Mouse (Mus musculus) neural tube, embryonic 15.5 days (tissue): ENCODE measurements around the gene Ano7. TPM values are rescaled to one million over a fixed set of nuclear protein-coding genes. Genes with fewer than 3 reads are reported as not detected.

Experiments
- ATAC-seq: fragments of 200-750 bp; cut with Nextera tagmentation; 2 replicates; pipeline ENCODE4 v1.8.0; 2017; ENCODE audit warnings: mild to moderate bottlenecking, moderate TSS enrichment, moderate library complexity; ENCODE audit not compliant: low FRiP score
- H3K27ac ChIP-seq: fragments of 300-500 bp; sonication (generic); replicated peaks from 2 replicates; pipeline ENCODE4 v1.5.1; 2015; ENCODE audit warnings: mild to moderate bottlenecking, inconsistent platforms
- H3K27me3 ChIP-seq: fragments of 300-500 bp; sonication (generic); replicated peaks from 2 replicates; pipeline ENCODE4 v1.6.1; 2015; ENCODE audit warnings: inconsistent platforms
- H3K36me3 ChIP-seq: fragments of 300-500 bp; sonication (generic); 2 replicates; pipeline ENCODE4 v1.6.1; 2015; ENCODE audit warnings: inconsistent platforms
- H3K4me1 ChIP-seq: fragments of 300-500 bp; sonication (generic); 2 replicates; pipeline ENCODE4 v1.6.1; 2015; ENCODE audit warnings: inconsistent platforms
- H3K4me2 ChIP-seq: fragments of 300-500 bp; sonication (generic); 2 replicates; pipeline ENCODE4 v1.6.1; 2015; ENCODE audit warnings: inconsistent platforms, mild to moderate bottlenecking, moderate library complexity
- H3K4me3 ChIP-seq: fragments of 300-500 bp; sonication (generic); replicated peaks from 2 replicates; pipeline ENCODE4 v1.5.1; 2015; ENCODE audit warnings: mild to moderate bottlenecking, inconsistent platforms
- H3K9ac ChIP-seq: fragments of 300-500 bp; sonication (generic); replicated peaks from 2 replicates; pipeline ENCODE4 v1.6.1; 2015; ENCODE audit warnings: mild to moderate bottlenecking, inconsistent platforms
- H3K9me3 ChIP-seq: fragments of 300-500 bp; sonication (generic); replicated peaks from 2 replicates; pipeline ENCODE4 v1.6.1; 2016; ENCODE audit warnings: inconsistent platforms
- WGBS: fragments of 180-500 bp; shearing (Covaris S2); methylation state at CpG from one replicate; pipeline ENCODE4 v1.1.7; 2015; ENCODE audit warnings: mixed read lengths; 5-methylcytosine and 5-hydroxymethylcytosine counted together
- polyA plus RNA-seq: library from polyadenylated mRNA; unstranded; fragments of >200 nt; fragmentation: Nextera tagmentation; extraction: Ambion mirVana; gene quantifications from 2 replicates; pipeline ENCODE4 v1.2.1, GENCODE M21; 2015

Ano7 gene
- polyA plus RNA-seq = 1.4 TPM in 2 replicates

GRCm38 (mm10) chr1:93373665-93374064 lies at the start of gene Ano7:
Ano7 (plus strand) TSS chr1:93373930.
- Histone ChIP-seq H3K27ac (no peak within 1 kb of the TSS), H3K27me3 (no peaks in the 10 kb centered on the region), H3K9me3 (no peaks in the 10 kb centered on the region), H3K4me3 (no peak within 1 kb of the TSS), H3K4me1 (no peaks in the 10 kb centered on the region), H3K9ac (no peak within 1 kb of the TSS), H3K4me2 (no peak within 1 kb of the TSS), H3K36me3 (no peaks in the 10 kb centered on the region)
- 79% methylated on average over 4 of the region's 4 CpGs for WGBS
- no peak for ATAC-seq

GRCm38 (mm10) chr1:93323973-93324372 lies 49.8 kb upstream of the Ano7 start:
- H3K9me3 ChIP-seq = no peaks in the 10 kb centered on the region
- H3K4me1 ChIP-seq = no peaks in the 10 kb centered on the region
- H3K4me2 ChIP-seq = no peak overlapping the region
- H3K27me3 ChIP-seq = no peaks in the 10 kb centered on the region
- no peak for ATAC-seq
- peaks cover 44% of the 10 kb centered on the region for H3K36me3 ChIP-seq
- H3K9ac ChIP-seq = no peak overlapping the region
- no peak overlapping the region for H3K27ac ChIP-seq
- 97% methylated on average over 6 of the region's 6 CpGs for WGBS
- no peak overlapping the region for H3K4me3 ChIP-seq

GRCm38 (mm10) chr1:93326446-93326845 lies 47.3 kb upstream of the Ano7 start:
- Histone ChIP-seq H3K9me3 (no peaks in the 10 kb centered on the region), H3K4me2 (no peak overlapping the region), H3K4me3 (no peak overlapping the region), H3K27ac (no peak overlapping the region), H3K4me1 (no peaks in the 10 kb centered on the region), H3K36me3 (peaks cover 27% of the 10 kb centered on the region), H3K27me3 (no peaks in the 10 kb centered on the region), H3K9ac (no peak overlapping the region)
- WGBS = 96% methylated on average over 3 of the region's 3 CpGs
- no peak for ATAC-seq

GRCm38 (mm10) chr1:93334621-93335020 lies 39.1 kb upstream of the Ano7 start:
- Histone ChIP-seq H3K9me3 (no peaks in the 10 kb centered on the region), H3K36me3 (peaks cover 6% of the 10 kb centered on the region), H3K4me1 (no peaks in the 10 kb centered on the region), H3K9ac (no peak overlapping the region), H3K4me2 (no peak overlapping the region), H3K27me3 (no peaks in the 10 kb centered on the region), H3K4me3 (no peak overlapping the region), H3K27ac (no peak overlapping the region)
- ATAC-seq = no peak
- 89% methylated on average over 2 of the region's 2 CpGs for WGBS

- Histone ChIP-seq H3K27ac (peak within 1 kb of the TSS; percentile 73), H3K27me3 (no peaks in the 10 kb centered on the region), H3K9ac (peak within 1 kb of the TSS; percentile 78), H3K36me3 (peaks cover 14% of the 10 kb centered on the region), H3K4me3 (peak within 1 kb of the TSS; percentile 75), H3K9me3 (no peaks in the 10 kb centered on the region), H3K4me1 (peaks cover 24% of the 10 kb centered on the region), H3K4me2 (peak within 1 kb of the TSS; percentile 93)
- peak; percentile 97 for ATAC-seq
- under 1% methylated on average over 63 of the region's 63 CpGs for WGBS
Measured at GRCm38 (mm10) chr1:93342648-93343503, 30.9 kb upstream of the Ano7 start, which contains the start of the genes Ppp1r7 and Pask. Ppp1r7 (plus strand) TSS chr1:93342854. Pask (minus strand) TSS chr1:93343482.

GRCm38 (mm10) chr1:93343504-93344047 lies 30.2 kb upstream of the Ano7 start:
- Histone ChIP-seq H3K4me1 (peaks cover 24% of the 10 kb centered on the region), H3K4me3 (peak overlapping the region; percentile 75), H3K36me3 (peaks cover 19% of the 10 kb centered on the region), H3K9ac (peak overlapping the region; percentile 78), H3K4me2 (peak overlapping the region; percentile 93), H3K27me3 (no peaks in the 10 kb centered on the region), H3K9me3 (no peaks in the 10 kb centered on the region), H3K27ac (peak overlapping the region; percentile 73)
- under 1% methylated on average over 39 of the region's 39 CpGs for WGBS
- peak; percentile 99 for ATAC-seq

GRCm38 (mm10) chr1:93347176-93347575 lies 26.6 kb upstream of the Ano7 start:
- ATAC-seq = no peak
- Histone ChIP-seq H3K9ac (no peak overlapping the region), H3K4me3 (no peak overlapping the region), H3K27me3 (no peaks in the 10 kb centered on the region), H3K9me3 (no peaks in the 10 kb centered on the region), H3K27ac (no peak overlapping the region), H3K4me1 (peaks cover 18% of the 10 kb centered on the region), H3K36me3 (peaks cover 48% of the 10 kb centered on the region), H3K4me2 (no peak overlapping the region)
- 94% methylated on average over 5 of the region's 5 CpGs for WGBS

- WGBS = 20% methylated on average over 4 of the region's 4 CpGs
- no peak for ATAC-seq
- Histone ChIP-seq H3K9me3 (no peaks in the 10 kb centered on the region), H3K27ac (no peak overlapping the region; the same call in 1 of the 2 replicates), H3K4me1 (peaks cover 7% of the 10 kb centered on the region), H3K27me3 (no peaks in the 10 kb centered on the region), H3K4me2 (no peak overlapping the region), H3K36me3 (peaks cover 70% of the 10 kb centered on the region), H3K4me3 (no peak overlapping the region), H3K9ac (no peak overlapping the region)
Measured at GRCm38 (mm10) chr1:93349701-93350100, 24.0 kb upstream of the Ano7 start.

GRCm38 (mm10) chr1:93352724-93353123 lies 21.0 kb upstream of the Ano7 start:
- no peak overlapping the region for H3K4me2 ChIP-seq
- H3K4me1 ChIP-seq = no peaks in the 10 kb centered on the region
- 85% methylated on average over 2 of the region's 2 CpGs for WGBS
- H3K36me3 ChIP-seq = peaks cover 84% of the 10 kb centered on the region
- no peak for ATAC-seq
- H3K27me3 ChIP-seq = no peaks in the 10 kb centered on the region
- no peaks in the 10 kb centered on the region for H3K9me3 ChIP-seq
- no peak overlapping the region for H3K27ac ChIP-seq
- H3K9ac ChIP-seq = no peak overlapping the region
- H3K4me3 ChIP-seq = no peak overlapping the region

- no peaks in the 10 kb centered on the region for H3K9me3 ChIP-seq
- WGBS = 97% methylated on average over 4 of the region's 4 CpGs
- no peak overlapping the region for H3K27ac ChIP-seq
- no peak for ATAC-seq
- H3K36me3 ChIP-seq = peaks cover 83% of the 10 kb centered on the region
- H3K4me3 ChIP-seq = no peak overlapping the region
- no peak overlapping the region for H3K9ac ChIP-seq
- H3K4me2 ChIP-seq = no peak overlapping the region
- H3K27me3 ChIP-seq = no peaks in the 10 kb centered on the region
- no peaks in the 10 kb centered on the region for H3K4me1 ChIP-seq
Measured at GRCm38 (mm10) chr1:93362661-93363060, 11.1 kb upstream of the Ano7 start.

GRCm38 (mm10) chr1:93365641-93366040 lies 8.1 kb upstream of the Ano7 start:
- no peak for ATAC-seq
- Histone ChIP-seq H3K27me3 (no peaks in the 10 kb centered on the region), H3K36me3 (peaks cover 62% of the 10 kb centered on the region), H3K4me2 (no peak overlapping the region), H3K4me3 (no peak overlapping the region), H3K27ac (no peak overlapping the region), H3K9me3 (no peaks in the 10 kb centered on the region), H3K9ac (no peak overlapping the region), H3K4me1 (no peaks in the 10 kb centered on the region)
- WGBS = 97% methylated on average over 6 of the region's 6 CpGs

GRCm38 (mm10) chr1:93377307-93377706 lies 3.6 kb downstream of the Ano7 start:
- ATAC-seq = no peak
- H3K36me3 ChIP-seq = no peaks in the 10 kb centered on the region
- 78% methylated on average over 5 of the region's 5 CpGs for WGBS
- H3K27me3 ChIP-seq = no peaks in the 10 kb centered on the region
- no peaks in the 10 kb centered on the region for H3K9me3 ChIP-seq
- no peaks in the 10 kb centered on the region for H3K4me1 ChIP-seq
- no peak overlapping the region for H3K27ac ChIP-seq
- no peak overlapping the region for H3K4me2 ChIP-seq
- no peak overlapping the region for H3K4me3 ChIP-seq
- no peak overlapping the region for H3K9ac ChIP-seq
